Mouse (Mus musculus): Measurements from ENCODE around the gene Nup62.

GRCm38 (mm10) chr7:44813985-44814384 lies 1.9 kb upstream of the Nup62 start:
- TF ChIP-seq CTCF (IDR thresholded peaks at IDR 0.05; ENCODE audit: extremely low read depth, insufficient read depth, low read length) (no peak), POLR2A (IDR thresholded peaks at IDR 0.05; ENCODE audit: extremely low read depth, insufficient read depth, low read length) (no peak)

All from cortical plate, adult 2 months (tissue).